Mouse (Mus musculus) stomach, postnatal 0 days (tissue): ENCODE results near the gene Slc35f1.
"Not testable (repeated sequence)": the region's sequence is repeated elsewhere in the genome, so short reads cannot be mapped to it uniquely, and the experiment has no call there.

Experiments
- CTCF ChIP-seq: IDR thresholded peaks from 2 replicates; pipeline ENCODE4 v1.5.1; 2016; ENCODE audit warnings: antibody characterized with exemption, low read depth, mild to moderate bottlenecking, moderate library complexity
- EP300 ChIP-seq: optimal IDR thresholded peaks from 2 replicates; pipeline ENCODE3; 2016; ENCODE audit warnings: antibody characterized with exemption

DNA sequence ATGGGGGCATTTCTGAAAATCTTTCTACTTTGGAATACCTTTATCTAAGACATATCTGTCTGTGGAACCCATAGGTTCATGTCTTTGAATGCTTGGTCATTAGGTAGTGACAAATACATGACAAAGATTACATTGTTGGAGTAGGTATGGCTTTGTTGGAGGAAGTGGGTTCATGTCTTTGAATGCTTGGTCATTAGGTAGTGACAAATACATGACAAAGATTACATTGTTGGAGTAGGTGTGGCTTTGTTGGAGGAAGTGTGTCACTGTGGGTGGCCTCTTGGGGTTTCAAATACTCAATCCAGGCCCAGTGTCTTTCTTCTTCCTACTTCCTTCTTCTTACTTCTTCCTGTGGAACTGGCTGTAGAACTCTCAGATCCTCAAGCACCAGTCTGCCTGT is 206.4 kb downstream of the Slc35f1 start:
- not testable (repeated sequence) for TF ChIP-seq CTCF, EP300
